Mouse (Mus musculus) limb, embryonic 14.5 days (tissue): Measurements from ENCODE around the gene Gna12. TPM values are rescaled to one million over a fixed set of nuclear protein-coding genes. Genes with fewer than 3 reads are reported as not detected.
A peak's percentile ranks its signal among the peaks of the same experiment; 100 is the strongest.

Source experiments
- ATAC-seq: fragments of 200-750 bp; cut with Nextera tagmentation; 2 replicates; pipeline ENCODE4 v1.8.0; 2017; ENCODE audit warnings: low read depth, moderate number of reproducible peaks, moderate TSS enrichment; ENCODE audit not compliant: low FRiP score
- DNase-seq: peaks from one replicate; pipeline ENCODE4 v3.0.0-alpha.2; 2015; ENCODE audit warnings: low spot score
- H3K27ac ChIP-seq: fragments of 300-500 bp; sonication (generic); replicated peaks from 2 replicates; pipeline ENCODE4 v1.5.1; 2014; ENCODE audit warnings: low read depth, mild to moderate bottlenecking, low read length, moderate library complexity, mixed read lengths
- H3K27me3 ChIP-seq: fragments of 300-500 bp; sonication (generic); 2 replicates; pipeline ENCODE4 v1.6.1; 2014; ENCODE audit warnings: low read length, mixed read lengths; ENCODE audit not compliant: control insufficient read depth, insufficient read depth
- H3K36me3 ChIP-seq: fragments of 300-500 bp; sonication (generic); 2 replicates; pipeline ENCODE4 v1.6.1; 2014; ENCODE audit warnings: mild to moderate bottlenecking, low read length, moderate library complexity, mixed read lengths; ENCODE audit not compliant: control insufficient read depth, insufficient read depth
- H3K4me1 ChIP-seq: fragments of 300-500 bp; sonication (generic); 2 replicates; pipeline ENCODE4 v1.6.1; 2014; ENCODE audit warnings: antibody characterized with exemption, low read length, mixed read lengths; ENCODE audit not compliant: control insufficient read depth, insufficient read depth
- H3K4me2 ChIP-seq: fragments of 300-500 bp; sonication (generic); replicated peaks from 2 replicates; pipeline ENCODE4 v1.6.1; 2014; ENCODE audit warnings: low read depth, mild to moderate bottlenecking, low read length, moderate library complexity; ENCODE audit not compliant: severe bottlenecking
- H3K4me3 ChIP-seq: fragments of 300-500 bp; sonication (generic); replicated peaks from 2 replicates; pipeline ENCODE4 v1.5.1; 2014; ENCODE audit warnings: low read length
- H3K9ac ChIP-seq: fragments of 300-500 bp; sonication (generic); 2 replicates; pipeline ENCODE4 v1.6.1; 2014; ENCODE audit warnings: mild to moderate bottlenecking, low read depth, low read length, moderate library complexity; ENCODE audit not compliant: severe bottlenecking
- H3K9me3 ChIP-seq: fragments of 300-500 bp; sonication (generic); 2 replicates; pipeline ENCODE4 v1.6.1; 2016; ENCODE audit warnings: low read length; ENCODE audit not compliant: control insufficient read depth
- POLR2A ChIP-seq: fragments of 200-500 bp; IDR thresholded peaks from 2 replicates; pipeline ENCODE4 v1.8.0; 2012; ENCODE audit warnings: inconsistent platforms, mild to moderate bottlenecking, moderate library complexity, borderline replicate concordance; ENCODE audit not compliant: insufficient read depth, insufficient read length; ENCODE audit errors: extremely low read depth
- WGBS: fragments of 180-500 bp; shearing (Covaris S2); extraction: QIAGEN DNeasy Blood & Tissue Kit; methylation state at CpG from one replicate; pipeline ENCODE4 v1.1.7; 2014; 5-methylcytosine and 5-hydroxymethylcytosine counted together
- polyA plus RNA-seq, 2 experiments: library from polyadenylated mRNA; depleted of rRNA in 1 of 2; stranded (reverse) in 1 of 2; unstranded in 1 of 2; fragments of >200 nt; fragmentation: Nextera tagmentation in 1 of 2; extraction: Ambion mirVana in 1 of 2; gene quantifications; 2 replicates each; pipeline versions ENCODE4 v1.2.1 to v1.2.3; 2012 to 2014

The Gna12 gene
- polyA plus RNA-seq, 2 experiments = 46.7 to 63.8 TPM

GRCm38 (mm10) chr5:140798158-140798557 is 32.1 kb downstream of the Gna12 start:
- Histone ChIP-seq H3K4me2 (no peak overlapping the region), H3K27me3 (no peaks in the 10 kb centered on the region), H3K27ac (peak overlapping the region; percentile 67), H3K36me3 (no peaks in the 10 kb centered on the region), H3K9ac (no peak overlapping the region), H3K4me1 (peaks cover 38% of the 10 kb centered on the region), H3K9me3 (no peaks in the 10 kb centered on the region), H3K4me3 (no peak overlapping the region)
- ATAC-seq = 0 out of 2 replicates have a peak, but pooled peaks have one; percentile 18
- 59% methylated on average over 7 of the region's 7 CpGs for WGBS
- no peak for TF ChIP-seq POLR2A
- DNase-seq = no peak

- Histone ChIP-seq H3K4me2 (no peak overlapping the region), H3K9me3 (no peaks in the 10 kb centered on the region), H3K4me1 (peaks cover 47% of the 10 kb centered on the region), H3K4me3 (no peak overlapping the region), H3K9ac (no peak overlapping the region), H3K27me3 (no peaks in the 10 kb centered on the region), H3K36me3 (no peaks in the 10 kb centered on the region), H3K27ac (no peak overlapping the region)
- DNase-seq (no peak), ATAC-seq (no peak)
- WGBS = 83% methylated on average over 3 of the region's 3 CpGs
- no peak for TF ChIP-seq POLR2A
Observed at GRCm38 (mm10) chr5:140796051-140796450, 34.2 kb downstream of the Gna12 start.

GRCm38 (mm10) chr5:140795176-140795575 is 35.1 kb downstream of the Gna12 start:
- H3K4me2 ChIP-seq = no peak overlapping the region
- H3K4me1 ChIP-seq = peaks cover 51% of the 10 kb centered on the region
- 58% methylated on average over 2 of the region's 2 CpGs for WGBS
- TF ChIP-seq POLR2A = no peak
- DNase-seq (no peak), ATAC-seq (no peak)
- no peak overlapping the region for H3K4me3 ChIP-seq
- no peaks in the 10 kb centered on the region for H3K36me3 ChIP-seq
- H3K9me3 ChIP-seq = no peaks in the 10 kb centered on the region
- H3K27me3 ChIP-seq = no peaks in the 10 kb centered on the region
- H3K27ac ChIP-seq = peak overlapping the region; percentile 67
- no peak overlapping the region for H3K9ac ChIP-seq

GRCm38 (mm10) chr5:140794753-140795152 is 35.5 kb downstream of the Gna12 start:
- Histone ChIP-seq H3K27ac (peak overlapping the region; percentile 67), H3K27me3 (no peaks in the 10 kb centered on the region), H3K36me3 (no peaks in the 10 kb centered on the region), H3K4me3 (no peak overlapping the region), H3K4me1 (peaks cover 51% of the 10 kb centered on the region), H3K9ac (no peak overlapping the region), H3K9me3 (no peaks in the 10 kb centered on the region), H3K4me2 (no peak overlapping the region)
- peak; percentile 48 for DNase-seq
- 34% methylated on average over 3 of the region's 3 CpGs for WGBS
- peak; percentile 31; the same call in 1 of the 2 replicates for ATAC-seq
- no peak for TF ChIP-seq POLR2A

GRCm38 (mm10) chr5:140792233-140792632 is 38.0 kb downstream of the Gna12 start:
- Histone ChIP-seq H3K4me2 (no peak overlapping the region), H3K9ac (no peak overlapping the region), H3K4me1 (peaks cover 34% of the 10 kb centered on the region), H3K36me3 (peaks cover 6% of the 10 kb centered on the region; the same call in 1 of the 2 replicates), H3K27ac (0 out of 2 replicates have a peak overlapping the region, but pooled peaks have one; percentile 79), H3K4me3 (no peak overlapping the region), H3K9me3 (no peaks in the 10 kb centered on the region), H3K27me3 (no peaks in the 10 kb centered on the region)
- WGBS = 41% methylated on average over 5 of the region's 5 CpGs
- TF ChIP-seq POLR2A = no peak
- ATAC-seq (no peak), DNase-seq (no peak)
